Mouse (Mus musculus): ENCODE data around the gene Hist1h3a. TPM values are rescaled to one million over a fixed set of nuclear protein-coding genes. Genes with fewer than 3 reads are reported as not detected.
A peak's percentile ranks its signal among the peaks of the same experiment; 100 is the strongest.
"Not testable (repeated sequence)": the region's sequence is repeated elsewhere in the genome, so short reads cannot be mapped to it uniquely, and the experiment has no call there.

Hist1h3a gene
- 0.34 and 0.66 TPM in 2 replicates for polyA plus RNA-seq (2012; rRNA removed)

GRCm38 (mm10) chr13:23761871-23762821 lies at the start of gene Hist1h3a:
Hist1h3a (minus strand) TSS chr13:23762386.
- peak; percentile 42 for DNase-seq (ENCODE audit: low spot score)

- no peak for DNase-seq (ENCODE audit: low spot score)
Observed at GRCm38 (mm10) chr13:23806422-23807052, 44.4 kb upstream of the Hist1h3a start, which contains the start of gene Slc17a2. Slc17a2 (plus strand) TSS chr13:23806993.

- DNase-seq (ENCODE audit: low spot score) = no peak
Observed at GRCm38 (mm10) chr13:23804532-23804931, 42.3 kb upstream of the Hist1h3a start.

GRCm38 (mm10) chr13:23799405-23799804 lies 37.2 kb upstream of the Hist1h3a start:
- DNase-seq (ENCODE audit: low spot score) = no peak

GRCm38 (mm10) chr13:23792520-23792919 lies 30.3 kb upstream of the Hist1h3a start:
- no peak for DNase-seq (ENCODE audit: low spot score)

- no peak for DNase-seq (ENCODE audit: low spot score)
Observed at GRCm38 (mm10) chr13:23779025-23779424, 16.8 kb upstream of the Hist1h3a start.

- no peak for DNase-seq (ENCODE audit: low spot score)
Observed at GRCm38 (mm10) chr13:23778339-23778738, 16.2 kb upstream of the Hist1h3a start.

GRCm38 (mm10) chr13:23772561-23773313 lies 10.6 kb upstream of the Hist1h3a start:
- no peak for DNase-seq (ENCODE audit: low spot score)

GRCm38 (mm10) chr13:23769613-23770012 lies 7.4 kb upstream of the Hist1h3a start, which contains the start of gene Trim38:
Trim38 (plus strand) TSS chr13:23769913.
- DNase-seq (ENCODE audit: low spot score) = not testable (repeated sequence)

- DNase-seq (ENCODE audit: low spot score) = no peak
Observed at GRCm38 (mm10) chr13:23768834-23769397, 6.7 kb upstream of the Hist1h3a start.

- DNase-seq (ENCODE audit: low spot score) = no peak
Observed at GRCm38 (mm10) chr13:23766772-23767171, 4.6 kb upstream of the Hist1h3a start.

GRCm38 (mm10) chr13:23765172-23765513 lies 3.0 kb upstream of the Hist1h3a start:
- no peak for DNase-seq (ENCODE audit: low spot score)

GRCm38 (mm10) chr13:23764324-23765171 lies 2.4 kb upstream of the Hist1h3a start:
- no peak for DNase-seq (ENCODE audit: low spot score)

- peak; percentile 60 for DNase-seq (ENCODE audit: low spot score)
Observed at GRCm38 (mm10) chr13:23763586-23764323, 1.6 kb upstream of the Hist1h3a start, which contains the start of gene Hist1h1a. Hist1h1a (plus strand) TSS chr13:23763666.

GRCm38 (mm10) chr13:23763242-23763585 lies 1.0 kb upstream of the Hist1h3a start:
- no peak for DNase-seq (ENCODE audit: low spot score)

- DNase-seq (ENCODE audit: low spot score) = peak; percentile 86
Observed at GRCm38 (mm10) chr13:23760972-23761864, 968 bp downstream of the Hist1h3a start, which contains the start of gene Hist1h4a. Hist1h4a (minus strand) TSS chr13:23761230.

GRCm38 (mm10) chr13:23760240-23760971 lies 1.8 kb downstream of the Hist1h3a start:
- no peak for DNase-seq (ENCODE audit: low spot score)

GRCm38 (mm10) chr13:23759916-23760239 lies 2.3 kb downstream of the Hist1h3a start:
- no peak for DNase-seq (ENCODE audit: low spot score)

Measured in urinary bladder, adult 2 months (tissue).